Mouse (Mus musculus): ENCODE results near the gene Ascc2. TPM values are rescaled to one million over a fixed set of nuclear protein-coding genes. Genes with fewer than 3 reads are reported as not detected.

The Ascc2 gene
- polyA plus RNA-seq, 1 experiment from 2014 or later: 36.1 TPM

DNA sequence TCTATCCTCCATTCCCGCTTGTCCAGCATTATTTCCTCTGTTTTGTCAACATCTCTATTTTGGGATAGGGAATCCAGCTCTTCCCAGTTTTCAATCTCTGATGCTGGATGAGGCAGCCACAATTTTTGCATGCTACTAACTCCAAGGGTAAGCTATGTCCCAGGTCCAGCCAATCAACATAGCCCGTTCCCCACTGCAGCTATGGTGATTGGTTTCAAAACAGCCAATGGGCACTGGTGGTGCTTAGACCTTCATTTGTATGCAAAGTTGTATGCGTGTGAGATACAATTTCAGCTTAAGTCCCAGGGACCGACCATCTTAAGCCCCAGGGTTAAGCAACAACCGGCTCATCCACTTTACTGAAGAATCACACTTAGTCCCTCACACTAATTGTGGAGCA is 14.6 kb upstream of the Ascc2 start:
- DNase-seq (ENCODE audit: low spot score): no peak
- Histone ChIP-seq H3K4me2 (ENCODE audit: low read depth) (no peak overlapping the region), H3K4me1 (ENCODE audit: control insufficient read depth, insufficient read depth, low read length) (no peaks in the 10 kb centered on the region), H3K9me3 (ENCODE audit: control insufficient read depth, low read length) (no peaks in the 10 kb centered on the region), H3K27ac (ENCODE audit: low read depth, low read length) (no peak overlapping the region), H3K36me3 (ENCODE audit: control insufficient read depth, insufficient read depth, low read length) (no peaks in the 10 kb centered on the region), H3K9ac (ENCODE audit: low read length) (no peak overlapping the region), H3K27me3 (ENCODE audit: control insufficient read depth, insufficient read depth, low read length) (no peaks in the 10 kb centered on the region), H3K4me3 (ENCODE audit: low read depth, low read length) (no peak overlapping the region)
- 67% methylated on average over 5 of the region's 5 CpGs for WGBS
- ATAC-seq (ENCODE audit: insufficient read depth, low FRiP score, low TSS enrichment): no peak

GRCm38 (mm10) chr11:4625931-4626330 is 11.6 kb upstream of the Ascc2 start:
- Histone ChIP-seq H3K27ac (ENCODE audit: low read depth, low read length) (no peak overlapping the region), H3K9ac (ENCODE audit: low read length) (no peak overlapping the region), H3K4me2 (ENCODE audit: low read depth) (no peak overlapping the region), H3K4me3 (ENCODE audit: low read depth, low read length) (no peak overlapping the region), H3K9me3 (ENCODE audit: control insufficient read depth, low read length) (no peaks in the 10 kb centered on the region), H3K4me1 (ENCODE audit: control insufficient read depth, insufficient read depth, low read length) (no peaks in the 10 kb centered on the region), H3K36me3 (ENCODE audit: control insufficient read depth, insufficient read depth, low read length) (no peaks in the 10 kb centered on the region), H3K27me3 (ENCODE audit: control insufficient read depth, insufficient read depth, low read length) (no peaks in the 10 kb centered on the region)
- DNase-seq (ENCODE audit: low spot score) (no peak), ATAC-seq (ENCODE audit: insufficient read depth, low FRiP score, low TSS enrichment) (no peak)
- 78% methylated on average over 7 of the region's 7 CpGs for WGBS

- 86% methylated on average over 7 of the region's 7 CpGs for WGBS
- Histone ChIP-seq H3K36me3 (ENCODE audit: control insufficient read depth, insufficient read depth, low read length) (no peaks in the 10 kb centered on the region), H3K4me3 (ENCODE audit: low read depth, low read length) (no peak overlapping the region), H3K9me3 (ENCODE audit: control insufficient read depth, low read length) (no peaks in the 10 kb centered on the region), H3K27ac (ENCODE audit: low read depth, low read length) (no peak overlapping the region), H3K9ac (ENCODE audit: low read length) (no peak overlapping the region), H3K4me2 (ENCODE audit: low read depth) (no peak overlapping the region), H3K4me1 (ENCODE audit: control insufficient read depth, insufficient read depth, low read length) (no peaks in the 10 kb centered on the region), H3K27me3 (ENCODE audit: control insufficient read depth, insufficient read depth, low read length) (no peaks in the 10 kb centered on the region)
- DNase-seq (ENCODE audit: low spot score): no peak
- ATAC-seq (ENCODE audit: insufficient read depth, low FRiP score, low TSS enrichment): no peak
Measured at GRCm38 (mm10) chr11:4627636-4628035, 9.9 kb upstream of the Ascc2 start.

DNA sequence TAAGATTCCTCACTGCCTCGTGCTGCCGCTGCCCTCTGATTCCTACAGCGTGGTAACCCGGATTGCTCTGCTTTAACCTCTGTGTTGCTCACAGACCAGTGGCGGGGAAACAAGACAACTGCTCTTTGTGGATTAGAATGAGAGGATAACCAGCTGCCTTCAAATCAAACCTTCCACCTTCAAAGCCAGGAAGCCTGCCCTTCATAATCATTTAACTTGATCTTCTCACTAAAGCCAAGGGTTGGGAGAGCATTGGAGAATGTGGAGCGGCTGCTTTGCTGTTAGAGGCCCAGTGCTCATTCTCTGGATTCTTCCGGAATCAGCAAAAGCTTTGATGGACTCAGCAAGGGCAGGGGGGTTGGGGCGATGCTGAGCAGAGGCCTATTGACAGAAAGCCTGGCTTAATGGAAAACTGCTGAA is 7.7 kb upstream of the Ascc2 start:
- DNase-seq (ENCODE audit: low spot score): no peak
- ATAC-seq (ENCODE audit: insufficient read depth, low FRiP score, low TSS enrichment): no peak
- Histone ChIP-seq H3K4me2 (ENCODE audit: low read depth) (no peak overlapping the region), H3K9me3 (ENCODE audit: control insufficient read depth, low read length) (no peaks in the 10 kb centered on the region), H3K36me3 (ENCODE audit: control insufficient read depth, insufficient read depth, low read length) (no peaks in the 10 kb centered on the region), H3K27me3 (ENCODE audit: control insufficient read depth, insufficient read depth, low read length) (no peaks in the 10 kb centered on the region), H3K4me3 (ENCODE audit: low read depth, low read length) (no peak overlapping the region), H3K27ac (ENCODE audit: low read depth, low read length) (no peak overlapping the region), H3K9ac (ENCODE audit: low read length) (no peak overlapping the region), H3K4me1 (ENCODE audit: control insufficient read depth, insufficient read depth, low read length) (no peaks in the 10 kb centered on the region)
- WGBS: 49% methylated on average over 8 of the region's 8 CpGs

GRCm38 (mm10) chr11:4633420-4633819 is 4.1 kb upstream of the Ascc2 start:
- Histone ChIP-seq H3K4me3 (ENCODE audit: low read depth, low read length) (no peak overlapping the region), H3K36me3 (ENCODE audit: control insufficient read depth, insufficient read depth, low read length) (no peaks in the 10 kb centered on the region), H3K4me2 (ENCODE audit: low read depth) (no peak overlapping the region), H3K27ac (ENCODE audit: low read depth, low read length) (no peak overlapping the region), H3K9ac (ENCODE audit: low read length) (no peak overlapping the region), H3K9me3 (ENCODE audit: control insufficient read depth, low read length) (no peaks in the 10 kb centered on the region), H3K27me3 (ENCODE audit: control insufficient read depth, insufficient read depth, low read length) (no peaks in the 10 kb centered on the region), H3K4me1 (ENCODE audit: control insufficient read depth, insufficient read depth, low read length) (peaks cover 4% of the 10 kb centered on the region; the same call in 1 of the 2 replicates)
- 56% methylated on average over 2 of the region's 2 CpGs for WGBS
- DNase-seq (ENCODE audit: low spot score) (no peak), ATAC-seq (ENCODE audit: insufficient read depth, low FRiP score, low TSS enrichment) (no peak)

GRCm38 (mm10) chr11:4634395-4634794 is 3.2 kb upstream of the Ascc2 start:
- Histone ChIP-seq H3K4me3 (ENCODE audit: low read depth, low read length) (no peak overlapping the region), H3K9me3 (ENCODE audit: control insufficient read depth, low read length) (no peaks in the 10 kb centered on the region), H3K27me3 (ENCODE audit: control insufficient read depth, insufficient read depth, low read length) (no peaks in the 10 kb centered on the region), H3K9ac (ENCODE audit: low read length) (no peak overlapping the region), H3K4me1 (ENCODE audit: control insufficient read depth, insufficient read depth, low read length) (peaks cover 11% of the 10 kb centered on the region; the same call in 1 of the 2 replicates), H3K36me3 (ENCODE audit: control insufficient read depth, insufficient read depth, low read length) (no peaks in the 10 kb centered on the region), H3K4me2 (ENCODE audit: low read depth) (no peak overlapping the region), H3K27ac (ENCODE audit: low read depth, low read length) (no peak overlapping the region)
- DNase-seq (ENCODE audit: low spot score) (no peak), ATAC-seq (ENCODE audit: insufficient read depth, low FRiP score, low TSS enrichment) (no peak)
- 79% methylated on average over 5 of the region's 5 CpGs for WGBS

DNA sequence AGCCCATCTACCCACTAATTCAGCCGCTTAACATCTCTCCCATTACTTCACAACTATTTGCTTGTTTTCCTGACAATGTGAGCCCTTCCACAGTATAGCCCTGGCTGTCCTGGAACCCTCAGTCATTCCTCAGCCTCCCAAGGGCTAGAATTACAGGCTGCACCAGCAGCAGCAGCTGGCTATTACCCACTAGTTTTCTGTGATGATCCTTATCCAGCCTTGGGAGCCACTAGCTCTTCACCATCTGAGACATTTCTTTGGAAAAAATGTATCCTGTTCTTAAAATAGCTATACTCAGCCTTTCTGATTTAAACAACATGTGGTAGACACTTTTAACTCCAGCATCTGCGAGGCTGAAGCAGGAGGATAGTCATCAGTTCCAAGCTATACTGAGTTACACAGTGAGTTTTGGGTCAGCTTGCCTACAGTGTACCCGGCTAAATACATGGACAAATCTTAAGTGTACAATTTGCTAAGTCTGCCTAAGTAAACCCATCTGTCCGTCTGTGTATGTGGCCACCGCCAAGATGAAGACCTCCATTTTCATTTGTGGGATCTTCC is 685 bp upstream of the Ascc2 start:
- Histone ChIP-seq H3K4me1 (ENCODE audit: control insufficient read depth, insufficient read depth, low read length) (peaks cover 11% of the 10 kb centered on the region; the same call in 1 of the 2 replicates), H3K36me3 (ENCODE audit: control insufficient read depth, insufficient read depth, low read length) (no peaks in the 10 kb centered on the region), H3K4me3 (ENCODE audit: low read depth, low read length) (peak overlapping the region; percentile 75), H3K4me2 (ENCODE audit: low read depth) (peak overlapping the region; percentile 72), H3K27me3 (ENCODE audit: control insufficient read depth, insufficient read depth, low read length) (no peaks in the 10 kb centered on the region), H3K9ac (ENCODE audit: low read length) (no peak overlapping the region), H3K27ac (ENCODE audit: low read depth, low read length) (no peak overlapping the region), H3K9me3 (ENCODE audit: control insufficient read depth, low read length) (no peaks in the 10 kb centered on the region)
- 59% methylated on average over 5 of the region's 5 CpGs for WGBS
- no peak for ATAC-seq (ENCODE audit: insufficient read depth, low FRiP score, low TSS enrichment)
- no peak for DNase-seq (ENCODE audit: low spot score)

GRCm38 (mm10) chr11:4638261-4638660 is 714 bp downstream of the Ascc2 start:
- no peak for DNase-seq (ENCODE audit: low spot score)
- peak overlapping the region; percentile 72 for H3K4me2 ChIP-seq (ENCODE audit: low read depth)
- ATAC-seq (ENCODE audit: insufficient read depth, low FRiP score, low TSS enrichment): 0 out of 2 replicates have a peak, but pooled peaks have one; percentile 38
- WGBS: 32% methylated on average over 7 of the region's 7 CpGs
- peaks cover 11% of the 10 kb centered on the region; the same call in 1 of the 2 replicates for H3K4me1 ChIP-seq (ENCODE audit: control insufficient read depth, insufficient read depth, low read length)
- no peaks in the 10 kb centered on the region for H3K9me3 ChIP-seq (ENCODE audit: control insufficient read depth, low read length)
- no peaks in the 10 kb centered on the region for H3K27me3 ChIP-seq (ENCODE audit: control insufficient read depth, insufficient read depth, low read length)
- no peaks in the 10 kb centered on the region for H3K36me3 ChIP-seq (ENCODE audit: control insufficient read depth, insufficient read depth, low read length)
- peak overlapping the region; percentile 70 for H3K9ac ChIP-seq (ENCODE audit: low read length)
- peak overlapping the region; percentile 75 for H3K4me3 ChIP-seq (ENCODE audit: low read depth, low read length)
- H3K27ac ChIP-seq (ENCODE audit: low read depth, low read length): no peak overlapping the region

DNA sequence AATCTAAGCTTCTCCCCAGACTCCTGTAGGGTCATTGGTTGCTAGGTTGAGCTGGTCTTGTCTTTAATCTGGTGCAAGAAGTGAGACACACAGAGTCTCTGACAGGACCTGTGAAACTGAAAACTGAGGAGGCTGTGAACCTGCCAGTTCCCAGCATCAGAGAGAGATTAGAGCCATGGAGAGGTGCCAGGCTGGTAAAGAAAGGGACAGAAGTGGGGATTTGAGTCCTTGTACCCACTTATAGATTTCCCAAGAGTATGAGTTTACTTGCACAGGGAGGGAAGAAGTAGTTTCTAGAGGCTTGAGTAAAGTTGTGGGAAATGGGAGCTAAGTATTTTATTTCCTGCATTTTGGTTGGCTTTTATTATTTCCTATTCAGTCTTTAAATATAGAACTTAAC is 3.6 kb downstream of the Ascc2 start:
- H3K9me3 ChIP-seq (ENCODE audit: control insufficient read depth, low read length): no peaks in the 10 kb centered on the region
- no peak overlapping the region for H3K27ac ChIP-seq (ENCODE audit: low read depth, low read length)
- H3K36me3 ChIP-seq (ENCODE audit: control insufficient read depth, insufficient read depth, low read length): no peaks in the 10 kb centered on the region; the same call in 1 of the 2 replicates
- ATAC-seq (ENCODE audit: insufficient read depth, low FRiP score, low TSS enrichment): no peak
- no peak overlapping the region for H3K4me2 ChIP-seq (ENCODE audit: low read depth)
- H3K4me1 ChIP-seq (ENCODE audit: control insufficient read depth, insufficient read depth, low read length): peaks cover 11% of the 10 kb centered on the region; the same call in 1 of the 2 replicates
- no peak overlapping the region for H3K4me3 ChIP-seq (ENCODE audit: low read depth, low read length)
- DNase-seq (ENCODE audit: low spot score): no peak
- no peak overlapping the region for H3K9ac ChIP-seq (ENCODE audit: low read length)
- no peaks in the 10 kb centered on the region for H3K27me3 ChIP-seq (ENCODE audit: control insufficient read depth, insufficient read depth, low read length)

Measured in neural tube, embryonic 11.5 days (tissue).